Mouse (Mus musculus): ENCODE measurements around the gene Arhgef3.

- no peak for TF ChIP-seq CTCF (IDR thresholded peaks at IDR 0.05; ENCODE audit: insufficient read depth, low read length)
- TF ChIP-seq POLR2A (IDR thresholded peaks at IDR 0.05; ENCODE audit: borderline replicate concordance, extremely low read depth, low read depth, low read length), result no peak
These were observed 233.0 kb downstream of the Arhgef3 start for GRCm38 (mm10) chr14:27347666-27348065.

All from lung, adult 2 months (tissue).